Mouse (Mus musculus) forebrain, embryonic 13.5 days (tissue): ENCODE measurements around the gene Mmel1. TPM values are rescaled to one million over a fixed set of nuclear protein-coding genes. Genes with fewer than 3 reads are reported as not detected.

Experiments
- polyA plus RNA-seq: library from polyadenylated mRNA; unstranded; fragments of >200 nt; fragmentation: Nextera tagmentation; extraction: Ambion mirVana; gene quantifications from 2 replicates; pipeline ENCODE4 v1.2.1, GENCODE M21; 2015

Mmel1 gene
- polyA plus RNA-seq, 1 experiment from 2014 or later = 0.12 TPM

Other genes starting within 250 kb of the Mmel1 start
- gene Prdm16, start 232.7 kb upstream of the Mmel1 start, polyA plus RNA-seq = 37.6 and 41.3 TPM in 2 replicates
- gene Actrt2, start 201.7 kb upstream of the Mmel1 start, polyA plus RNA-seq = not detected in 2 replicates
- 0.31 and 0.45 TPM in 2 replicates for gene Ttc34, start 32.1 kb upstream of the Mmel1 start, polyA plus RNA-seq
- 29.5 and 34.1 TPM in 2 replicates for gene Fam213b, start 29.6 kb downstream of the Mmel1 start, polyA plus RNA-seq
- 0.14 and 0.28 TPM in 2 replicates for gene Tnfrsf14, start 59.0 kb downstream of the Mmel1 start, polyA plus RNA-seq
- 243 and 266 TPM in 2 replicates for gene Hes5, start 91.3 kb downstream of the Mmel1 start, polyA plus RNA-seq
- 41.1 and 45.0 TPM in 2 replicates for gene Pank4, start 94.5 kb downstream of the Mmel1 start, polyA plus RNA-seq
- 5.9 and 6.3 TPM in 2 replicates for gene Plch2, start 187.2 kb downstream of the Mmel1 start, polyA plus RNA-seq
- gene Pex10, start 197.4 kb downstream of the Mmel1 start, polyA plus RNA-seq = 18.5 and 22.8 TPM in 2 replicates
- gene Rer1, start 216.8 kb downstream of the Mmel1 start, polyA plus RNA-seq = 125 and 130 TPM in 2 replicates
- gene Morn1, start 217.0 kb downstream of the Mmel1 start, polyA plus RNA-seq = 7.4 and 9.4 TPM in 2 replicates